Mouse (Mus musculus) cerebellum, adult 2 months (tissue): ENCODE measurements around the gene Olfm4.

Experiments used
- CTCF ChIP-seq: fragments of 200-500 bp; IDR thresholded peaks from 2 replicates; pipeline ENCODE4 v1.5.1; 2011; ENCODE audit warnings: low read depth, mild to moderate bottlenecking, control low read depth, low read length, moderate library complexity, borderline replicate concordance; ENCODE audit not compliant: insufficient read depth
- POLR2A ChIP-seq: fragments of 200-500 bp; IDR thresholded peaks from 2 replicates; pipeline ENCODE4 v1.6.1; 2011; ENCODE audit warnings: low read length, control low read depth, borderline replicate concordance; ENCODE audit not compliant: insufficient read depth

DNA sequence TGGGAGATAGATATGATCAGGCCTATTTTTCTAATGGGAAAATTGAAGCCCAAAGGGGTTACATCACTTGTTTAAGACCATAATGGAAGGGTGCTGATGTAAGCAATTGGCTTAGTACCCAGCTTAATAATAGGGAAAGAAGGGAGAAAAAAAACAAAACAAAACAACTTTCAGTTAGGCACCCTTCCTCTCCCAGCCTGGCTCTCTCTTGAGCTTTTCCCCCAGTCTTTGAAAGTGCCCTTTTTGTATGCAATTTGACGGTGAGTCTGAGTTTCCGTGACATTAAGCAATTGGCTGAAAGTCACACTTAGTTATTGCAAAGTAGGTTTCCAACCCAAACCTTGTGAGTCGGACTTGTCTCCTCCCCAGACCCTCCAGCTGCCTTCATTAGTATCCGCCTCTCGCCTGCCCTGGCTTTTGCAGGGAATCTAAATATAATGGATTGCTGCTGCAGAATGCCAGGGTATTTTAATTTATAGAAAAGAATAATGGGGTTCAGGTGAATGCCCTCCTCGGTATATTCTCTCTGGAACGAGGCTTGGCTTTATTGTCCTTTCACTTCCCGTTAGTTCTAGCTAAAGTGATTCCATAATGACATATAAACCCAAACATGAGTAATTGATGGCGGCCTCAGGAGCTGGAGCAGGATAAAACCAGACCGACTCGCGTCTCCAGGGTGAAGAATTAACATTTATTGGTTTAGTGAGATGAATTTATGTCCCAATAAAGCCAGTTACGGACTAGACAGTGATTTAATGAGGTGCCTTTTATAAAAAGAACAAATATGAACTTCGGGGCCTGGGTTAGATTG lies 12.7 kb upstream of the Olfm4 start:
- TF ChIP-seq CTCF (no peak), POLR2A (no peak)
